Comparison of ENCODE assay signal across 24 mouse cellular contexts in genomic region chr10:53407422-53407821, GRCm38 (mm10). TPM values are rescaled to one million over a fixed set of nuclear protein-coding genes. Genes with fewer than 3 reads are reported as not detected.
DNase-seq lines count a peak whose midpoint lies in the region; ATAC-seq lines count a peak whose summit lies in the region.
"Had no signal": no experiment of that assay in that cellular context is flagged by ENCODE, and none has a peak within 500 bp of the region (broad histone marks: within the 10 kb centered on the region; RNA-seq: fewer than 3 reads in every experiment).

No protein-coding gene starts in this region.

- 52% methylated on average over 4 of the region's 4 CpGs for WGBS in liver, embryonic 16.5 days (ENCODE audit: insufficient replicate concordance)
- WGBS in liver, embryonic 12.5 days (ENCODE audit: insufficient replicate concordance) = 68% methylated on average over 4 of the region's 4 CpGs
- WGBS in forebrain, embryonic 10.5 days = 88% methylated on average over 4 of the region's 4 CpGs

- no peak overlapping the region for H3K4me2 ChIP-seq in liver, embryonic 16.5 days (ENCODE audit: low read depth, low read length)
- no peak overlapping the region for H3K4me2 ChIP-seq in liver, embryonic 12.5 days
- H3K4me2 ChIP-seq: embryonic facial prominence, embryonic 12.5 days; forebrain, embryonic 15.5 days; heart, embryonic 13.5 days; hindbrain, embryonic 15.5 days; intestine, embryonic 15.5 days; limb, embryonic 13.5 days; lung, embryonic 15.5 days had no signal

- 0 out of 2 replicates have a peak overlapping the region, but pooled peaks have one; percentile 51 for H3K27ac ChIP-seq in liver, embryonic 16.5 days (ENCODE audit: low read length)
- H3K27ac ChIP-seq in liver, embryonic 12.5 days = no peak overlapping the region
- H3K27ac ChIP-seq in brown adipose tissue, adult 24 weeks (replicated peaks; ENCODE audit: low read depth, low read length) = peak overlapping the region; percentile 57; the same call in 1 of the 2 replicates
- no peak overlapping the region for H3K27ac ChIP-seq in forebrain, embryonic 10.5 days
- H3K27ac ChIP-seq: embryonic facial prominence, embryonic 12.5 days; forebrain, embryonic 15.5 days; gastrocnemius, adult 2 months; heart, embryonic 13.5 days; hindbrain, embryonic 15.5 days; intestine, embryonic 15.5 days; limb, embryonic 13.5 days; lung, embryonic 15.5 days; stomach, postnatal 0 days had no signal

- H3K9me3 ChIP-seq in liver, embryonic 16.5 days (replicated peaks; ENCODE audit: control insufficient read depth, low read length) = no peaks in the 10 kb centered on the region
- H3K9me3 ChIP-seq in liver, embryonic 12.5 days (replicated peaks) = no peaks in the 10 kb centered on the region
- H3K9me3 ChIP-seq in forebrain, embryonic 10.5 days = no peaks in the 10 kb centered on the region
- H3K9me3 ChIP-seq: embryonic facial prominence, embryonic 12.5 days; forebrain, embryonic 15.5 days; heart, embryonic 13.5 days; hindbrain, embryonic 15.5 days; intestine, embryonic 15.5 days; limb, embryonic 13.5 days; lung, embryonic 15.5 days had no signal

- no peak overlapping the region for H3K9ac ChIP-seq in liver, embryonic 16.5 days (ENCODE audit: low read depth, low read length)
- no peak overlapping the region for H3K9ac ChIP-seq in liver, embryonic 12.5 days
- H3K9ac ChIP-seq: embryonic facial prominence, embryonic 12.5 days; forebrain, embryonic 15.5 days; heart, embryonic 13.5 days; hindbrain, embryonic 15.5 days; intestine, embryonic 15.5 days; limb, embryonic 13.5 days; lung, embryonic 15.5 days had no signal

- H3K4me1 ChIP-seq in liver, embryonic 16.5 days (ENCODE audit: control insufficient read depth, low read depth, low read length) = no peaks in the 10 kb centered on the region; the same call in 1 of the 2 replicates
- H3K4me1 ChIP-seq in liver, embryonic 12.5 days = no peaks in the 10 kb centered on the region
- peaks cover 2% of the 10 kb centered on the region for H3K4me1 ChIP-seq in brown adipose tissue, adult 24 weeks (ENCODE audit: control insufficient read depth, insufficient read depth, insufficient read length, low read length)
- no peaks in the 10 kb centered on the region for H3K4me1 ChIP-seq in forebrain, embryonic 10.5 days
- H3K4me1 ChIP-seq: embryonic facial prominence, embryonic 12.5 days; forebrain, embryonic 15.5 days; hindbrain, embryonic 15.5 days; intestine, embryonic 15.5 days; limb, embryonic 13.5 days; lung, embryonic 15.5 days had no signal

- H3K4me3 ChIP-seq in liver, embryonic 16.5 days (ENCODE audit: low read depth, low read length) = no peak overlapping the region
- H3K4me3 ChIP-seq in liver, embryonic 12.5 days = no peak overlapping the region
- no peak overlapping the region for H3K4me3 ChIP-seq in brown adipose tissue, adult 24 weeks (ENCODE audit: insufficient read depth, low read depth, low read length)
- H3K4me3 ChIP-seq in forebrain, embryonic 10.5 days = no peak overlapping the region
- H3K4me3 ChIP-seq: embryonic facial prominence, embryonic 12.5 days; erythroblast, embryonic 14.5 days; forebrain, embryonic 15.5 days; gastrocnemius, adult 2 months; heart, embryonic 13.5 days; hindbrain, embryonic 15.5 days; intestine, embryonic 15.5 days; limb, embryonic 13.5 days; lung, embryonic 15.5 days had no signal

- no peaks in the 10 kb centered on the region for H3K36me3 ChIP-seq in liver, embryonic 16.5 days (ENCODE audit: control insufficient read depth, insufficient read depth)
- no peaks in the 10 kb centered on the region for H3K36me3 ChIP-seq in liver, embryonic 12.5 days
- no peaks in the 10 kb centered on the region for H3K36me3 ChIP-seq in forebrain, embryonic 10.5 days (replicated peaks)
- H3K36me3 ChIP-seq: embryonic facial prominence, embryonic 12.5 days; forebrain, embryonic 15.5 days; heart, embryonic 13.5 days; hindbrain, embryonic 15.5 days; intestine, embryonic 15.5 days; limb, embryonic 13.5 days; lung, embryonic 15.5 days had no signal

- peak; percentile 34 for DNase-seq in adrenal gland, postnatal 14 days
- no peak for DNase-seq in adrenal gland, postnatal 4 days (ENCODE audit: low spot score in 2 of 2)
- peak; percentile 15 to 17 for DNase-seq in monocyte, adult 2 months (ENCODE audit: low read depth in 1 of 2, low spot score in 2 of 2)
- DNase-seq in ovary, postnatal 10 days (ENCODE audit: low spot score) = no peak
- DNase-seq in forebrain, embryonic 10.5 days (ENCODE audit: extremely low spot score, low spot score) = no peak
- DNase-seq: adrenal gland, adult 8-10 months; cerebellum, adult 9-10 months; gastrocnemius, adult 2 months; kidney, postnatal 36 days; layer of hippocampus, adult 9-11 months had no signal

- no peaks in the 10 kb centered on the region for H3K27me3 ChIP-seq in liver, embryonic 16.5 days (ENCODE audit: control insufficient read depth, insufficient read depth, low read depth, low read length)
- no peaks in the 10 kb centered on the region for H3K27me3 ChIP-seq in liver, embryonic 12.5 days (replicated peaks)
- no peaks in the 10 kb centered on the region for H3K27me3 ChIP-seq in forebrain, embryonic 10.5 days (ENCODE audit: poor library complexity, severe bottlenecking)
- H3K27me3 ChIP-seq: CH12.LX; embryonic facial prominence, embryonic 12.5 days; forebrain, embryonic 15.5 days; heart, embryonic 13.5 days; hindbrain, embryonic 15.5 days; intestine, embryonic 15.5 days; limb, embryonic 13.5 days; lung, embryonic 15.5 days had no signal

- peak; percentile 69 for ATAC-seq in liver, embryonic 16.5 days (ENCODE audit: low read depth)
- no peak for ATAC-seq in liver, embryonic 12.5 days
- ATAC-seq: forebrain, embryonic 15.5 days; intestine, embryonic 15.5 days; midbrain, embryonic 16.5 days had no signal

RNA-seq across cellular contexts. Expression of gene Cep85l, which starts 27.7 kb away (rescaled TPM):
- total RNA-seq in adrenal gland, postnatal 14 days (2021) = 17.3 and 18.0 TPM in 2 replicates
- 10 to 100 TPM; 17.5 to 17.7 TPM for total RNA-seq in adrenal gland, postnatal 4 days (2021)
- polyA plus RNA-seq in liver, embryonic 16.5 days (2015; fragmentation: Nextera tagmentation; extraction: Ambion mirVana) = 1.8 and 1.9 TPM in 2 replicates
- polyA plus RNA-seq in liver, embryonic 12.5 days (2016; fragmentation: Nextera tagmentation; extraction: Ambion mirVana) = 2.4 and 2.5 TPM in 2 replicates
- 5.7 and 7.8 TPM in 2 replicates for polyA plus RNA-seq in brown adipose tissue, adult 24 weeks (2012; ENCODE audit: insufficient read depth, insufficient read length, missing spikeins)
- 3.0 and 3.7 TPM in 2 replicates for polyA plus RNA-seq in forebrain, embryonic 10.5 days (2016; fragmentation: Nextera tagmentation; extraction: Ambion mirVana)

Comparison
In these comparisons a context has a peak if more than half of its experiments do, and no peak if none do; other contexts are left out.
1. DNase-seq: peak in adrenal gland, postnatal 14 days (single experiment) and monocyte, adult 2 months (2 of 2); none in adrenal gland, postnatal 4 days (0 of 2), ovary, postnatal 10 days (single experiment) and forebrain, embryonic 10.5 days (single experiment).
2. H3K27ac ChIP-seq: peak in liver, embryonic 16.5 days (single experiment) and brown adipose tissue, adult 24 weeks (single experiment); none in liver, embryonic 12.5 days (single experiment) and forebrain, embryonic 10.5 days (single experiment).